Mouse (Mus musculus) ES-CJ7 (cell line): Measurements from ENCODE around the gene Mcf2l.
A peak's percentile ranks its signal among the peaks of the same experiment; 100 is the strongest.

Source experiments
- DNase-seq: peaks from one replicate; pipeline ENCODE4 v3.0.0; 2011; ENCODE audit warnings: low read depth, low spot score

The Mcf2l gene

GRCm38 (mm10) chr8:12912011-12912410 is 38.4 kb downstream of the Mcf2l start:
- DNase-seq: peak; percentile 64

DNA sequence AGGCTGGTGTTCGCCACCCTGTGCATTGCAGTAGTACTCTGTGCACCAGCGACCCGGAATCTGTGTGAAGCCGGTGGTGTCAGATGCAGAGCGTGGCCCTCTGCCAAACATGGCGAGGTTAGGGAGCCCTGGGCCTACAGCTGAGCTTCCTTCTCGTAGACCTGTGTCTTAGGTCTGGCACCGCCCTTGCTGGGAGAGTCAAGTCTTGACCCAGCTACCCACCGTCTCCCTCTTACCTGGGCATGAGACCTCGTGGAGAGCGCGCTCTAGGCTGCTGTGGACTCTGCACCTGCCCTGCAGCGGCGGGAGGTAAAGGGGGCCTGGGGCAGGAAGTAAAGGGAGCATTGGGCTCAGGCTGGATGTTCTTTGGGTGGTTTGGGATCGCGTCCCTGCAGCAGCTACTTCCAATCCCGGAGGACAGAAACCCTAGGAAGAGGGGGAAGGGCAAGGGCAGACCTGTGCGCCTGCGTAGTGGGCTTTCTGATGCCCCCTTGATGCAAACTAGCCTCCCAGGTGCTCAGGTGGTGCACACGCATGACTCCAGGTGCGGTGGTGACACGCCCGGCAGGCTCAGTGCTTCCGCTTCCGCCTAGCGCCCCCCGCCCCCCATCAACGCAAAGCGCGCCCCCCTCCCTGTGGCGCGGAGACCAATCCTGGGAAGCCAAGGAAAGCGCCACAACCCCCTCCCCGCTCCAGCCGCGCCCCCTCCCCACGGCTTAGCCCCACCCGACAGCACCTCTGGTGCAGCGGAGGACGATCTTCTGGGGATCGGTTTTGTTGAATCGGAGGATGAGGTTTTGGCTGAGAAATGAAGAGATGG is 41.8 kb downstream of the Mcf2l start:
- peak; percentile 90 for DNase-seq

GRCm38 (mm10) chr8:12916156-12916900 is 42.7 kb downstream of the Mcf2l start:
- no peak for DNase-seq

DNA sequence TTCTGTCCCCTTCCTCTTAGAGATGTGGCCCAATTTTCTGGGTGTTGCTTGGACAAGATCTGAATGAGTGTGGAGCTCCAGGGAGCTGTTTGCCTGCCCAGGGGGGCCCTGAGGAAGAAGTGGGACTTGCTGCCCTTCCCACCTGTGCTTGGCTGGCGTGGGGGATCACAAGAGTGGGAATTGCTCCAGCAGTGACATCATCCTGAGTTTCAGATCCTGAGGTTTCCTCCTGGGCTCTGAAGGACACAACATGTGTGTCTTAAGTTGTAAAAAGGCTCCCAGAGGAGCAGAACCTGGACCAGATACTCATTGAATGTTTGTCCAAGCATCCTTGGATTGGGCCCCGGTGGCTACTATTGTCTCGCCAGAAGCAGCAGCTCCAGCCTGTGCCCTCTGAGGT is 43.4 kb downstream of the Mcf2l start:
- DNase-seq: no peak

DNA sequence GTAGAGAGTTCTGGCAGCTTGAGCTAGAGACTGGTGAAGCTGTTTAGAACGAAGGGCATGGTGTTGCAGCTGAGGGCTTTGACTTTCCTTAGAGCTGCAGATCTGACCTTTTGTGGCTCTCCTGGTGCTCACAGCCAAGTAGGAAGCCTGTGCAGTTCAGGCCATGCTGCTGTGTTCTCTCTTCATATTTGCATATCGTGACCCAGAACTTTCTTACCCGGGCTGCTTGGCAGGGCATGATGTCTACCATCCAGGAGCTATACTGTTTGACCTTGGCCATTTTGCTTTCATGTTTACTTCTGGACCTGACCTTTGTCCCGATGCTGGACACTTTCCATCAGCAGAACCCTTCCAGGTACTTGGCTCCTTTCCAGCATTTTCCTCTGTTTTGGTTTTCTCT is 44.2 kb downstream of the Mcf2l start:
- no peak for DNase-seq

- DNase-seq: no peak
Observed at GRCm38 (mm10) chr8:12920599-12920998, 47.0 kb downstream of the Mcf2l start.

GRCm38 (mm10) chr8:12925051-12925450 is 51.4 kb downstream of the Mcf2l start:
- no peak for DNase-seq

GRCm38 (mm10) chr8:12925941-12926381 is 52.4 kb downstream of the Mcf2l start:
- peak; percentile 48 for DNase-seq

GRCm38 (mm10) chr8:12927204-12927983 is 53.8 kb downstream of the Mcf2l start:
- peak; percentile 54 for DNase-seq

DNA sequence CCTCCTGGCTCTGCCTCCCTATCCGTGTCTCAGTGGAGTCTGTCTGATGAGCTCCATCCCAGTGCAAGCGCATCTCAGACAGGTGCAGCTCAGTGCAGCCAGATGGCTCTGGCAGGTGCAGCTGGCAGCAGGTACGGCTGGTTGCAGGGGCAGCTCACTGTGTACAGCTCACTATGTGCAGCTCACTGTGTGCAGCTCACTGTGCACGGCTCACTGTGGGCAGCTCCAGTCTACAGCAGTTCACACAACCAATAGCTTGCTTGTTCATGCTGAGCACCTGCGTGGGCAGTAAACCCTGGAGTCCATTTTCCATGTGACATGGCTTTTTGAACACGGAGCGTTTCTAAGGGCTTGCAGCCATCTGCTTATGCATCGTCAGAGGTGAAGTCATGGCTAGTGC is 54.4 kb downstream of the Mcf2l start:
- no peak for DNase-seq

DNA sequence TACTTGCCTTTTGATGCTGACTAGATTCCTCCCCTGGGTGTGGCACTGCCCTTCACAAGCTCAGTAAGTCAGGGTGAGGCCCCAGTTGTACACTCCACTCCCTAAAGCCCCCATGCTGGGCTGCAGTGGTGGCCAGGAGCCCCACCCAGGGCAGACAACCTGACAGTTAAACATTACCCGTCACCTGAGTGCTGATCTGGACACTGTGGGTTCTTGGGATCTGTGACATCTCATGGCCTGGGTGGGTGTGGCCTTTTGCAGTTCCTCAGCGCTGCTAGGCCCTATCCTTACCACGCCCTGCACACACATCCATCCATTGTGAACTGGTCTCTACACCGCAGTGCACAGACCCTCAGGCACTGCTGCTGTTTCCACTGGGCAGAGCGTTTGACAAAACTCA is 55.3 kb downstream of the Mcf2l start:
- peak; percentile 92 for DNase-seq

- peak; percentile 70 for DNase-seq
Observed at GRCm38 (mm10) chr8:12930290-12930689, 56.7 kb downstream of the Mcf2l start.

GRCm38 (mm10) chr8:12931426-12931825 is 57.8 kb downstream of the Mcf2l start:
- no peak for DNase-seq

GRCm38 (mm10) chr8:12932520-12932919 is 58.9 kb downstream of the Mcf2l start:
- no peak for DNase-seq

GRCm38 (mm10) chr8:12933765-12934164 is 60.2 kb downstream of the Mcf2l start:
- DNase-seq: no peak

GRCm38 (mm10) chr8:12934453-12935043 is 60.9 kb downstream of the Mcf2l start:
- DNase-seq: no peak

- no peak for DNase-seq
Observed at GRCm38 (mm10) chr8:12940549-12940948, 66.9 kb downstream of the Mcf2l start.

GRCm38 (mm10) chr8:12941161-12941926 is 67.7 kb downstream of the Mcf2l start:
- DNase-seq: no peak

GRCm38 (mm10) chr8:12947604-12948573 is 74.3 kb downstream of the Mcf2l start:
- DNase-seq: peak; percentile 63

DNA sequence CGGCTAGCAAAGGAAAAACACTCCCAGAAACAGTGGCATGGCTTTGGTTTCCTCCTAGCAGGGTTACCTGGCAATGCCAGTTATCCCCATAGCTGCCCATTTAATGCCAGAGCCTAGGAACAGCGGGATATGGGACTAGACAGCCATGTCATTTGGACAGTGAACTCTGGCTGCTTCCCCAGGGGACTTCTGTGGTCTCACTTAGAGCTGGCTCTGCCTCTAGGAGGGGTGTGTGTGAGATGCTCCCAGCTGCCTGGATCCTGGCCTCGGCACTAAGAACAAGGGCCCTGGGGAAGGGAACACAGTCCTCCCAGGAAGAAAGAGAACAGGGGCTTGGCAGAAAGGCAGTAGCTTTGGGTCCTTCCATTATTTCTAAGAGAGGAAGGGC is 75.0 kb downstream of the Mcf2l start:
- no peak for DNase-seq
